Mouse (Mus musculus) macrophage (primary cell): Measurements from ENCODE around the gene Itpr3. TPM values are rescaled to one million over a fixed set of nuclear protein-coding genes. Genes with fewer than 3 reads are reported as not detected.

Experiments used
- H3K27ac ChIP-seq: fragments of 350-480 bp; formaldehyde crosslinking; 2 replicates; pipeline ENCODE4 v1.9.0; 2021
- H3K36me3 ChIP-seq: fragments of 350-480 bp; formaldehyde crosslinking; 2 replicates; pipeline ENCODE4 v1.9.0; 2021; ENCODE audit errors: inconsistent target
- H3K4me3 ChIP-seq: fragments of 350-480 bp; formaldehyde crosslinking; 2 replicates; pipeline ENCODE4 v1.9.0; 2021; ENCODE audit errors: inconsistent target
- H3K79me2 ChIP-seq: fragments of 350-480 bp; formaldehyde crosslinking; 2 replicates; pipeline ENCODE4 v1.9.0; 2021; ENCODE audit errors: inconsistent target
- WGBS: methylation state at CpG from one replicate; pipeline ENCODE4 v1.1.7; 2026; ENCODE audit warnings: inconsistent platforms; ENCODE audit not compliant: missing documents; 5-methylcytosine and 5-hydroxymethylcytosine counted together
- polyA plus RNA-seq: library from polyadenylated mRNA; stranded (reverse); fragments of 250-400 nt; gene quantifications from 3 replicates; pipeline ENCODE4 v1.2.4, GENCODE M21; 2018; ENCODE audit warnings: inconsistent platforms

The Itpr3 gene
- polyA plus RNA-seq, 1 experiment from 2014 or later = 2.1 TPM

DNA sequence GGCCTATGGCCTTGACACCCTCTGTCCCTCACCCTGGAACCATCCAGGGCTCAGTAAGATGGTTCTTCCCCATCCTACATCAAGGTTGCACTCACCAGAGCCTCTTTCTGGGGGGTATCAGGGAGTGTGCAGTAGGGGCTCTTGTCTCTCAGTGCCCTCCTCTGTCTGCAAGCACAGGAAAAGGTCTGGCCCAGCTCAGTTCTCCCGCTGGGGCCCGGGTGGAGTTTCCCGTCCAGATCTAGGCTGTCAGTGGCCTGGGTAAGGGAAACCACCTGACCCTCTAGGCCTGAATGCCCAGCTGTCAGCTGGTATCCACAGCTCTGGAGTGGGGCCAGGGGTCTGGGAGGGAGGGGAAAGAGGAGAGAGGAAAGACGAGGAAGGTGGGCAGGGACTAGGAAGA lies 110.4 kb downstream of the Itpr3 start, which contains the start of gene Ip6k3:
Gene Ip6k3 (minus strand): TSS at position 251 of the 400 bp plus-strand sequence.
- Histone ChIP-seq H3K27ac (no peak within 1 kb of the TSS), H3K79me2 (no peaks in the 10 kb centered on the region), H3K4me3 (no peak within 1 kb of the TSS), H3K36me3 (no peaks in the 10 kb centered on the region)
- WGBS = 75% methylated on average over 4 of the region's 4 CpGs

DNA sequence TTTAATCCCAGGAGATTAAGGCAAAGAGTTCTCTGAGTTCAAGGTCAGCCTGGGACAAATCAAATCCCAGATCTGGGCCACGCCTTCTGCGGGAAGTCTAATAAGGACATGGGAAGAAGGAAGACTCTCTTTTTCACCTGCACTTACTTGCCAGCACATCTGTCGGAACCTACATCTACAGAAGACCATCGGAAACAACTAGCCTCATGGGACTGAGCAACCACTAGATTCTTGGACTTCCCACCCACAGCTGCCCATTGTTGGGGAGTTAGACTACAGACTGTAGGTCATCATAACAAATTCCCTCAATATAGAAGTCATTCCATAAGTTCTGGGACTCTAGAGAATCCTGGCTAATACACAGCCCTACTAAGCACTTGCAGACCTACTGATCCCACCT lies 111.5 kb downstream of the Itpr3 start:
- no peak overlapping the region for H3K27ac ChIP-seq
- no peaks in the 10 kb centered on the region for H3K79me2 ChIP-seq
- 98% methylated on average over 4 of the region's 4 CpGs for WGBS
- H3K36me3 ChIP-seq = no peaks in the 10 kb centered on the region
- no peak overlapping the region for H3K4me3 ChIP-seq

DNA sequence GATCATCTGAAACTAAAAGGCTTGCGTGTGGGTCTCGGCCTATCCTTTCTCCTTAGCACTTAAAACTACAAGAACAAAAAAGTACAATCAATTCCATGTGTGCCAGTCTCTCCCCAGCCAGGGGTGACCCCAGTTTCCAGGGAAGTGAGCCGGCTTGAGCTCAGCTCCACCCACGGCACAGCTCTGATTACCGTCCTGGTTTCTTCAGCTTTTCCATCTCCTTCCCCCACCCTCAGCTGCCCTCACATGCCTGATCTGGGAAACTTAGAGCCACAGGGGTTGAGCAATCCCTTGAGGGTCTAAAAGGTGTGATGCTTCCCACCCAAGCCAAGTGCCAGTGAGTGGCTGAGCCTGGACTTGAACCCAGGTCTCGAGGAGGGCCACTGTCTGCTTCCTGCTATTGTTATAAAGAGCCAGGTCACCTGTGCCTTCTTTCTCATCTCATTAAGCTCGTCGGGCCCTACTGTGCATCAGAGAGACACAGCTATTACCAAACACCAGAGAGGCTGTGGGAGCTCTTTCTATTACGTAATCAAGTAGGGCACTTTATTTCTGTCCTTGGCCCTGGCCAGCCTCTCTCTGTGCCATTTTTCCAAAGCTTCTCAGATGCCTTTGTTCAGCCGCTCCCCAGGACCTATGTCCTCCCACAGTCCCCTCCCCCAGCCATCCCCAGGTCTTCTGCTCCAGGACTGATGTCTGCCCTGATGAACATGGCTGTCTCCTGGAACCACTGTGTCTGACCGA lies 113.0 kb downstream of the Itpr3 start:
- Histone ChIP-seq H3K27ac (peak overlapping the region; percentile 41), H3K36me3 (no peaks in the 10 kb centered on the region), H3K79me2 (no peaks in the 10 kb centered on the region), H3K4me3 (no peak overlapping the region)
- WGBS = 71% methylated on average over 11 of the region's 11 CpGs

DNA sequence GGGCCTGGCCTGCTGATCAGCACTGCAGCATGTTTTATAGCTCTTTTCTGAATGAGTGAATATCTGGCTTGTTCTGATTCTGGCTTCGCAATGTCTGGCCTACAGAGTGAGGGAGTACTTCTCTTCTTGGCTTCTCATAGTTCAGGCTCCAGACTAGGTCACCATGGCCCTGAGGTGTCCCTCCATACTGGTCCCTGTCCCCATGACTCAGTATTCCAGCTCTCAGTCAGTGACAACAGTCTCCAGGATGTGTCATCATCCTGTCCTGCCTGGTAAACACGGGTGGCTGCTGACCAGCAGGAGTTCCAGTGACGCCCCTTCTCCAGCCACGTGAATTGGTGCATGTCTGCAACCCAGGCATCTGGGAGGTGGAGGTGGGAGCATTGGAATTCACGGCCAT lies 114.0 kb downstream of the Itpr3 start:
- peak overlapping the region; percentile 41 for H3K27ac ChIP-seq
- WGBS = 61% methylated on average over 5 of the region's 5 CpGs
- H3K4me3 ChIP-seq = no peak overlapping the region
- no peaks in the 10 kb centered on the region for H3K36me3 ChIP-seq
- no peaks in the 10 kb centered on the region for H3K79me2 ChIP-seq

Other genes starting within 250 kb of the Itpr3 start
- not detected in 3 replicates for gene Nkx2-5, start 212.3 kb upstream of the Itpr3 start, polyA plus RNA-seq
- gene Kifc5b, start 140.2 kb upstream of the Itpr3 start, polyA plus RNA-seq = 0.69 to 1.8 TPM (median 0.74 TPM) in 3 replicates
- gene Phf1, start 124.3 kb upstream of the Itpr3 start, polyA plus RNA-seq = 5.3 to 13.1 TPM (median 7.6 TPM) in 3 replicates
- gene Cuta, start 117.7 kb upstream of the Itpr3 start, polyA plus RNA-seq = 40.7 to 118 TPM (median 91.4 TPM) in 3 replicates
- gene Syngap1, start 116.1 kb upstream of the Itpr3 start, polyA plus RNA-seq = 0.32 to 1.8 TPM (median 0.85 TPM) in 3 replicates
- gene Zbtb9, start 84.1 kb upstream of the Itpr3 start, polyA plus RNA-seq = 9.0 to 9.9 TPM (median 9.3 TPM) in 3 replicates
- 89.6 to 180 TPM (median 127 TPM) in 3 replicates for gene Bak1, start 28.3 kb upstream of the Itpr3 start, polyA plus RNA-seq
- gene Uqcc2, start 76.6 kb downstream of the Itpr3 start, polyA plus RNA-seq = 27.2 to 144 TPM (median 80.5 TPM) in 3 replicates
- gene Ip6k3, start 110.5 kb downstream of the Itpr3 start, polyA plus RNA-seq = not detected in 3 replicates
- gene Lemd2, start 147.2 kb downstream of the Itpr3 start, polyA plus RNA-seq = 18.9 to 36.2 TPM (median 32.4 TPM) in 3 replicates